Mouse (Mus musculus) MEL (cell line): Measurements from ENCODE around the gene Ctrc. TPM values are rescaled to one million over a fixed set of nuclear protein-coding genes. Genes with fewer than 3 reads are reported as not detected.

Source experiments
- DNase-seq: peaks from one replicate; pipeline ENCODE4 v3.0.0; 2011; ENCODE audit warnings: low read depth, low spot score
- H3K27ac ChIP-seq: 2 replicates; pipeline ENCODE4 v1.5.1; 2012; ENCODE audit warnings: low read depth, mild to moderate bottlenecking, control low read depth, low read length, moderate library complexity; ENCODE audit not compliant: control insufficient read depth
- H3K27me3 ChIP-seq, 2 experiments: fragments of 150-350 bp in 1 of 2; sonication (generic) in 1 of 2; 2 replicates each; pipeline ENCODE4 v1.6.1; 2012; ENCODE audit warnings: low read length in 2 of 2, mild to moderate bottlenecking in 2 of 2, improper control_type of control experiment in 1 of 2, moderate library complexity in 1 of 2; ENCODE audit not compliant: insufficient read depth in 2 of 2, control insufficient read depth in 1 of 2
- H3K36me3 ChIP-seq, 2 experiments: 2 replicates each; pipeline ENCODE4 v1.6.1; 2012 to 2014; ENCODE audit warnings: low read length in 2 of 2, improper control_type of control experiment in 1 of 2, inconsistent platforms in 1 of 2, mild to moderate bottlenecking in 1 of 2; ENCODE audit not compliant: insufficient read depth in 2 of 2, control insufficient read depth in 1 of 2
- H3K4me1 ChIP-seq, 2 experiments: fragments of 150-350 bp in 1 of 2; sonication (generic) in 1 of 2; 2 replicates each; pipeline ENCODE4 v1.6.1; 2012; ENCODE audit warnings: low read length in 2 of 2, improper control_type of control experiment in 1 of 2, mild to moderate bottlenecking in 1 of 2; ENCODE audit not compliant: insufficient read depth in 2 of 2, control insufficient read depth in 1 of 2
- H3K4me3 ChIP-seq, 2 experiments: fragments of 150-350 bp in 1 of 2; sonication (generic) in 1 of 2; 2 replicates each; pipeline ENCODE4 v1.5.1; 2012; ENCODE audit warnings: low read depth in 2 of 2, low read length in 2 of 2, mild to moderate bottlenecking in 2 of 2, moderate library complexity in 2 of 2, control low read depth in 1 of 2, improper control_type of control experiment in 1 of 2; ENCODE audit not compliant: control insufficient read depth in 1 of 2, insufficient read depth in 1 of 2
- H3K79me2 ChIP-seq: 2 replicates; pipeline ENCODE4 v1.6.1; 2012; ENCODE audit warnings: mild to moderate bottlenecking, low read length, moderate library complexity; ENCODE audit not compliant: control insufficient read depth, poor library complexity, insufficient read depth
- H3K9ac ChIP-seq: 2 replicates; pipeline ENCODE4 v1.6.1; 2012; ENCODE audit warnings: low read depth, mild to moderate bottlenecking, control low read depth, low read length, moderate library complexity; ENCODE audit not compliant: control insufficient read depth, poor library complexity, severe bottlenecking
- H3K9me3 ChIP-seq: fragments of 150-350 bp; sonication (generic); replicated peaks from 2 replicates; pipeline ENCODE4 v1.6.1; 2012; ENCODE audit warnings: mild to moderate bottlenecking, low read length, improper control_type of control experiment, moderate library complexity; ENCODE audit not compliant: insufficient read depth
- ELF1 ChIP-seq: IDR thresholded peaks from 2 replicates; pipeline ENCODE4 v1.6.1; 2014; ENCODE audit warnings: low read depth, mild to moderate bottlenecking, inconsistent platforms, low read length, improper control_type of control experiment, moderate library complexity
- EP300 ChIP-seq, 2 experiments: IDR thresholded peaks; 2 replicates each; pipeline ENCODE4 v1.6.1; 2011; ENCODE audit warnings: improper control_type of control experiment in 2 of 2, low read length in 2 of 2, low read depth in 1 of 2, mild to moderate bottlenecking in 1 of 2
- GATA1 ChIP-seq: IDR thresholded peaks from 2 replicates; pipeline ENCODE4 v1.6.1; 2011; ENCODE audit warnings: low read depth, low read length, improper control_type of control experiment
- MAX ChIP-seq: IDR thresholded peaks from 2 replicates; pipeline ENCODE4 v1.6.1; 2011; ENCODE audit warnings: low read length, improper control_type of control experiment
- MAZ ChIP-seq: IDR thresholded peaks from 2 replicates; pipeline ENCODE4 v1.6.1; 2012; ENCODE audit warnings: low read depth, mild to moderate bottlenecking, inconsistent platforms, low read length, improper control_type of control experiment
- MEF2A ChIP-seq: IDR thresholded peaks from 2 replicates; pipeline ENCODE4 v1.6.1; 2014; ENCODE audit warnings: low read depth, mild to moderate bottlenecking, inconsistent platforms, low read length, improper control_type of control experiment; ENCODE audit not compliant: poor library complexity, insufficient replicate concordance, severe bottlenecking; ENCODE audit errors: extremely low read depth
- MXI1 ChIP-seq: IDR thresholded peaks from 2 replicates; pipeline ENCODE4 v1.6.1; 2011; ENCODE audit warnings: mild to moderate bottlenecking, low read depth, low read length, improper control_type of control experiment
- MYB ChIP-seq: IDR thresholded peaks from 2 replicates; pipeline ENCODE4 v1.6.1; 2011; ENCODE audit warnings: mild to moderate bottlenecking, low read depth, low read length, improper control_type of control experiment
- NELFE ChIP-seq: IDR thresholded peaks from 2 replicates; pipeline ENCODE4 v1.6.1; 2011; ENCODE audit warnings: low read depth, low read length, improper control_type of control experiment
- RAD21 ChIP-seq: IDR thresholded peaks from 2 replicates; pipeline ENCODE4 v1.6.1; 2011; ENCODE audit warnings: mild to moderate bottlenecking, low read depth, low read length, improper control_type of control experiment
- SMC3 ChIP-seq: IDR thresholded peaks from 2 replicates; pipeline ENCODE4 v1.6.1; 2011; ENCODE audit warnings: low read depth, low read length, improper control_type of control experiment
- TAL1 ChIP-seq: IDR thresholded peaks from 2 replicates; pipeline ENCODE4 v1.6.1; 2012; ENCODE audit warnings: mild to moderate bottlenecking, inconsistent platforms, low read length, moderate library complexity, mixed read lengths
- TCF12 ChIP-seq: IDR thresholded peaks from 2 replicates; pipeline ENCODE4 v1.6.1; 2014; ENCODE audit warnings: low read depth, mild to moderate bottlenecking, inconsistent platforms, low read length, improper control_type of control experiment, moderate library complexity
- UBTF ChIP-seq: IDR thresholded peaks from 2 replicates; pipeline ENCODE4 v1.6.1; 2012; ENCODE audit warnings: low read depth, mild to moderate bottlenecking, inconsistent platforms, low read length, improper control_type of control experiment, moderate library complexity, borderline replicate concordance; ENCODE audit not compliant: insufficient read depth
- USF1 ChIP-seq: IDR thresholded peaks from 2 replicates; pipeline ENCODE4 v1.6.1; 2014; ENCODE audit warnings: low read depth, mild to moderate bottlenecking, inconsistent platforms, low read length, improper control_type of control experiment, moderate library complexity
- ZC3H11A ChIP-seq: IDR thresholded peaks from 2 replicates; pipeline ENCODE4 v1.6.1; 2012; ENCODE audit warnings: low read depth, mild to moderate bottlenecking, inconsistent platforms, low read length, improper control_type of control experiment
- ZKSCAN1 ChIP-seq: IDR thresholded peaks from 2 replicates; pipeline ENCODE4 v1.6.1; 2012; ENCODE audit warnings: low read depth, mild to moderate bottlenecking, inconsistent platforms, low read length, improper control_type of control experiment, moderate library complexity
- ZMIZ1 ChIP-seq: IDR thresholded peaks from 2 replicates; pipeline ENCODE4 v1.6.1; 2012; ENCODE audit warnings: low read depth, mild to moderate bottlenecking, inconsistent platforms, low read length, improper control_type of control experiment, moderate library complexity
- polyA plus RNA-seq, 2 experiments: library from polyadenylated mRNA; stranded (reverse) in 1 of 2; unstranded in 1 of 2; fragments of >175 nt in 1 of 2; fragments of >200 nt in 1 of 2; gene quantifications; 2 replicates each; pipeline versions ENCODE4 v1.2.1 to v1.2.4; 2012; ENCODE audit warnings: low replicate concordance in 2 of 2, low read depth in 1 of 2; ENCODE audit not compliant: insufficient read length in 2 of 2, insufficient read depth in 1 of 2, missing spikeins in 1 of 2
- total RNA-seq: library from RNA; depleted of rRNA; stranded (reverse); fragments of 300-350 nt; gene quantifications from 2 replicates; pipeline ENCODE4 v1.2.3, GENCODE M21; 2012

Ctrc gene
- total and polyA plus RNA-seq, 3 experiments: not detected

DNA sequence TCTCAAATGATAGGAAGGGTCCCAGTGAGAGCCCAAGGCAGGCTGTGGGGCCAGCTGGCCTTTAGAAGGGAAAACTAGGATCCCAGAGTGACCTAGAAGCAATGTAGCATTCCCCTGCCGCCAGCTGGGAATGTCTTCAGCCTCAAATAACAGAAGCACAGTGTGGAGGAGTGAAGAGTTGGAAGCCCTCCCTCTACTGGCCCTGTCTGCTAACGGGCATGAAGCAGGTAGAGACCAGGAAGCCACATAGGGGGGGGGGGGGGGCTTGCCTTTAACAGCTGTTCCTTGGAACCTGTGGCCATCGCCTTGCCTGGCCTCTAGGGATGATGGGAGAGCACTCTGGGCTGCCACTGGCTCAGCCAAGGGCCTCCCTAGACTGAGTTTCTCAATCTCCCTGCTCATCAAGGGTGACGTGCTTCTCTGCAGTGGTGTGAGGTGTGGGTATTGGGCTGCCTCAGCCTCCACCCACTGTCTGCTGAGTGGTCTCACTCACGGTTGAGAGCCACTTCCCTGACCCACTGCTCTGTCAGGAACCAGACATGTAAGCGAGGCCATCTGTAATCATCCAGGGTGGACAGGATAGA, 40.3 kb upstream of the Ctrc start:
- TF ChIP-seq SMC3: no peak
- TF ChIP-seq ELF1: no peak
- Histone ChIP-seq H3K27ac (no peak overlapping the region), H3K9ac (no peak overlapping the region), H3K4me1 (no peaks in the 10 kb centered on the region), H3K27me3 (no peaks in the 10 kb centered on the region), H3K36me3 (no peaks in the 10 kb centered on the region), H3K4me3 (no peak overlapping the region), H3K9me3 (no peaks in the 10 kb centered on the region), H3K79me2 (no peaks in the 10 kb centered on the region)
- no peak for DNase-seq

DNA sequence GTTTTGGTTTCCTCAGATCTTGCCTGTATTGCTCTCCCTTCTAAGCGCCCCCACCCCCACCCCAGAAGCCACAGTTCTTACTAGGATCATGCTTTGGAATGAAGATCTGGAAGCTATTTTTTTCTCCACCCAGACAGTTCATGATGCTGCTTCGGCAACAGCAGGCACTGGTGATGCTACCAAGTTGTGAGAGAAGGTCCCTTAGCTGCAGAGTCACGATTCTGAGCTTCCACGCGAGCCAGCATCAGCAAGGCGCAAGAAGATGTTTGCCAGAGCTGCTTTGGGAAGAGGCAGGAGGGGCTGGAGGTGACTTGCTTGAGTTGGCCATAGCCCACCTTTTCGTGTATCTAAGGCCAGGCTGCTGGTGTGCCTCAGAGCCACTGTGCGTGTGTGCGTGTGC, 39.3 kb upstream of the Ctrc start:
- Histone ChIP-seq H3K4me3 (no peak overlapping the region), H3K27me3 (no peaks in the 10 kb centered on the region), H3K9ac (no peak overlapping the region), H3K9me3 (no peaks in the 10 kb centered on the region), H3K36me3 (no peaks in the 10 kb centered on the region), H3K4me1 (no peaks in the 10 kb centered on the region), H3K27ac (no peak overlapping the region), H3K79me2 (no peaks in the 10 kb centered on the region)
- DNase-seq: no peak
- TF ChIP-seq EP300 (IDR thresholded peaks at IDR 0.05; ENCODE audit: low read depth in 1 of 2, low read length in 2 of 2) (no peak), ZC3H11A (no peak), GATA1 (no peak), MEF2A (no peak), ELF1 (no peak), NELFE (no peak), ZMIZ1 (no peak), UBTF (no peak)

DNA sequence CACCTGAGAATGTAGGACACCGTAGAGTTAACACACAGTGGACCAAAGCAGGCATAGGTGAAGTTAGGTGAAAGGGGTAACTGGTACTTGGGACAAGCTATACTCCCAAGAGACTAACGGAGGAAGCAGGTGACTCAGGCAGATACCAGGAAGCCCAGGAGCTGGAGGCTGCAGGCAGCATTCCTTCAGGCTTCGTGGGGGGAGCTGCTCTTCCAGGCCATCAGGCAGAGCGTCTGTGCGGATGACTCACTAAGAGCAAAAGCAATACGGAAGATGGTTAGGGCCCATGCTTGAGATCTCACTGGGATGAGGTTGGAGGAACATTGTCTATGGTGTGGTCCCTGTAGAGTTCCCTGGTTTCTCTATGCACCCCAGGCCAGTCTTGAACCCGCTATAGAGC, 36.7 kb upstream of the Ctrc start:
- H3K4me3 ChIP-seq: no peak overlapping the region
- H3K27ac ChIP-seq: no peak overlapping the region
- no peaks in the 10 kb centered on the region for H3K79me2 ChIP-seq
- no peak for DNase-seq
- no peaks in the 10 kb centered on the region for H3K9me3 ChIP-seq
- 0 out of 4 replicates have a peak, but pooled peaks cover 0 to 2% of the 10 kb centered on the region in 2 experiments for H3K27me3 ChIP-seq
- H3K4me1 ChIP-seq: no peaks in the 10 kb centered on the region
- no peak for TF ChIP-seq EP300 (IDR thresholded peaks at IDR 0.05; ENCODE audit: low read depth in 1 of 2, low read length in 2 of 2)
- TF ChIP-seq MAX: no peak
- no peak for TF ChIP-seq ZKSCAN1
- TF ChIP-seq UBTF: no peak
- TF ChIP-seq TAL1: no peak
- TF ChIP-seq MXI1: no peak
- TF ChIP-seq SMC3: no peak
- no peak for TF ChIP-seq USF1
- no peak for TF ChIP-seq MAZ
- no peak for TF ChIP-seq RAD21
- TF ChIP-seq TCF12: no peak
- no peak for TF ChIP-seq ZMIZ1
- no peak for TF ChIP-seq ZC3H11A
- no peak for TF ChIP-seq MYB
- no peak overlapping the region for H3K9ac ChIP-seq
- H3K36me3 ChIP-seq: no peaks in the 10 kb centered on the region
